Mouse (Mus musculus) neural tube, embryonic 14.5 days (tissue): ENCODE measurements around the gene Rnf44. TPM values are rescaled to one million over a fixed set of nuclear protein-coding genes. Genes with fewer than 3 reads are reported as not detected.

ENCODE experiments used
- ATAC-seq: fragments of 200-750 bp; cut with Nextera tagmentation; 2 replicates; pipeline ENCODE4 v1.8.0; 2017; ENCODE audit warnings: low read depth, mild to moderate bottlenecking, moderate TSS enrichment, moderate library complexity
- H3K27ac ChIP-seq: fragments of 300-500 bp; sonication (generic); 2 replicates; pipeline ENCODE4 v1.5.1; 2014; ENCODE audit warnings: low read depth, mild to moderate bottlenecking, control low read depth, low read length, moderate library complexity, mixed read lengths
- H3K27me3 ChIP-seq: fragments of 300-500 bp; sonication (generic); 2 replicates; pipeline ENCODE4 v1.6.1; 2014; ENCODE audit warnings: low read length; ENCODE audit not compliant: control insufficient read depth, insufficient read depth
- H3K36me3 ChIP-seq: fragments of 300-500 bp; sonication (generic); 2 replicates; pipeline ENCODE4 v1.6.1; 2014; ENCODE audit warnings: low read length, mixed read lengths; ENCODE audit not compliant: control insufficient read depth, insufficient read depth
- H3K4me1 ChIP-seq: fragments of 300-500 bp; sonication (generic); 2 replicates; pipeline ENCODE4 v1.6.1; 2014; ENCODE audit warnings: low read length; ENCODE audit not compliant: control insufficient read depth, insufficient read depth
- H3K4me2 ChIP-seq: fragments of 300-500 bp; sonication (generic); 2 replicates; pipeline ENCODE4 v1.6.1; 2014; ENCODE audit warnings: mild to moderate bottlenecking, low read depth, low read length, control low read depth
- H3K4me3 ChIP-seq: fragments of 300-500 bp; sonication (generic); 2 replicates; pipeline ENCODE4 v1.5.1; 2014; ENCODE audit warnings: low read depth, low read length, control low read depth, mixed read lengths
- H3K9ac ChIP-seq: fragments of 300-500 bp; sonication (generic); replicated peaks from 2 replicates; pipeline ENCODE4 v1.6.1; 2014; ENCODE audit warnings: low read depth, mild to moderate bottlenecking, control low read depth, low read length, mixed read lengths
- H3K9me3 ChIP-seq: fragments of 300-500 bp; sonication (generic); 2 replicates; pipeline ENCODE4 v1.6.1; 2016; ENCODE audit warnings: low read length; ENCODE audit not compliant: control insufficient read depth
- WGBS: fragments of 180-500 bp; shearing (Covaris S2); extraction: QIAGEN DNeasy Blood & Tissue Kit; methylation state at CpG from one replicate; pipeline ENCODE4 v1.1.7; 2014; 5-methylcytosine and 5-hydroxymethylcytosine counted together
- polyA plus RNA-seq: library from polyadenylated mRNA; unstranded; fragments of >200 nt; fragmentation: Nextera tagmentation; extraction: Ambion mirVana; gene quantifications from 2 replicates; pipeline ENCODE4 v1.2.1, GENCODE M21; 2014

Gene Rnf44
- polyA plus RNA-seq, 1 experiment from 2014 or later = 88.3 TPM

DNA sequence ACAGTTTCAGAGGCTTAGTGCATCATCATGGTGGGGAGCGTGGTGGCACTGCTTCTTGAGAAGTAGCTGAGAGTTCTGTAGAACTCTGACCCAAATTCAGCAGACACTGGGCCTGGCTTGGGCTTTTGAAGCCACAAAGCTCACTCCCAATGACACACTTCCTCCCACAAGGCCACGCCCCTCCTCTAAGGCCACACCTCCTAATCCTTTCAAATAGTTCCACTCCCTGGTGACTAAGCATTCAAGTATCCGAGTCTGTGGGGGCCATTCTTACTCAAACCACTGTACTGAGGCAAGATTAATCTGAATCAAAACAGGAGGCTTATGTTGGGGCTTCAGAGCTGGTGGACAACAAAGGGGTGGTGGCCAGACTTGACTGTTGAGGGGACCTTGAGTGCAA, 17.2 kb upstream of the Rnf44 start:
- Histone ChIP-seq H3K4me1 (no peaks in the 10 kb centered on the region), H3K9me3 (no peaks in the 10 kb centered on the region), H3K4me2 (no peak overlapping the region), H3K9ac (no peak overlapping the region), H3K36me3 (no peaks in the 10 kb centered on the region), H3K4me3 (no peak overlapping the region), H3K27ac (no peak overlapping the region), H3K27me3 (no peaks in the 10 kb centered on the region)
- ATAC-seq = no peak
- 84% methylated on average over 3 of the region's 3 CpGs for WGBS

GRCm38 (mm10) chr13:54704890-54705289, 11.2 kb upstream of the Rnf44 start:
- 54% methylated on average over 6 of the region's 6 CpGs for WGBS
- Histone ChIP-seq H3K27ac (no peak overlapping the region), H3K9ac (no peak overlapping the region), H3K9me3 (no peaks in the 10 kb centered on the region), H3K4me3 (no peak overlapping the region), H3K27me3 (no peaks in the 10 kb centered on the region), H3K4me1 (no peaks in the 10 kb centered on the region), H3K36me3 (no peaks in the 10 kb centered on the region), H3K4me2 (no peak overlapping the region)
- no peak for ATAC-seq

GRCm38 (mm10) chr13:54702507-54702906, 8.8 kb upstream of the Rnf44 start:
- Histone ChIP-seq H3K27me3 (no peaks in the 10 kb centered on the region), H3K4me2 (no peak overlapping the region), H3K27ac (no peak overlapping the region), H3K4me3 (no peak overlapping the region), H3K9ac (no peak overlapping the region), H3K9me3 (no peaks in the 10 kb centered on the region), H3K4me1 (no peaks in the 10 kb centered on the region), H3K36me3 (no peaks in the 10 kb centered on the region)
- no peak for ATAC-seq
- WGBS = 67% methylated on average over 7 of the region's 7 CpGs

DNA sequence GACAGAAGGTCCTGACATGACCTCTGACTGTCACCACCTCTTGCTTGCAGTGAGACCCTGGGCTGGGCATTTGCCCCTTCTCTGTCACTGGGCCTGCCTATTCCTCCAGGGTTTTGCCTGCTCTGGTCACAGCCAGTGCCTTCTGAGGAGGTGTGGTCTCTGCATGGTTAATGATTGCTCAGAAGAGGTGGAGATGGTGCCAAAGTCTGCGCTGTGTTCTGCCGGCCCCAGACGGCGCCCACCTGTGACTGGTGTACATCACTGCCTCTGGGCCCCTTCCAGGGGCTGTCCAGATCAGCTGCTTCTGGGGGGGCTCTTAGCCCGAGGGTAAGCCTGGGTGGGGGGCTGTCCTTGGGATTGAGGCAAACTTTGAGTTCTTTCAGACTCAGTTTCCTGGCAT, 7.5 kb upstream of the Rnf44 start, which contains the start of gene Cdhr2:
TSS of gene Cdhr2 (plus strand) at position 219 of the 400 bp plus-strand sequence.
- Histone ChIP-seq H3K27ac (no peak within 1 kb of the TSS), H3K4me3 (no peak within 1 kb of the TSS), H3K4me1 (no peaks in the 10 kb centered on the region), H3K4me2 (no peak within 1 kb of the TSS), H3K9me3 (no peaks in the 10 kb centered on the region), H3K9ac (no peak within 1 kb of the TSS), H3K27me3 (no peaks in the 10 kb centered on the region), H3K36me3 (no peaks in the 10 kb centered on the region)
- no peak for ATAC-seq
- 62% methylated on average over 5 of the region's 5 CpGs for WGBS

GRCm38 (mm10) chr13:54695479-54696230, 1.9 kb upstream of the Rnf44 start:
- ATAC-seq = no peak
- Histone ChIP-seq H3K4me2 (no peak overlapping the region), H3K4me1 (peaks cover 15% of the 10 kb centered on the region), H3K9ac (no peak overlapping the region), H3K27ac (no peak overlapping the region), H3K4me3 (no peak overlapping the region), H3K27me3 (no peaks in the 10 kb centered on the region), H3K9me3 (no peaks in the 10 kb centered on the region), H3K36me3 (no peaks in the 10 kb centered on the region)
- 91% methylated on average over 11 of the region's 11 CpGs for WGBS

GRCm38 (mm10) chr13:54694348-54695060, 797 bp upstream of the Rnf44 start:
- Histone ChIP-seq H3K27ac (peak overlapping the region; percentile 93), H3K9me3 (no peaks in the 10 kb centered on the region), H3K27me3 (no peaks in the 10 kb centered on the region), H3K9ac (peak overlapping the region; percentile 63), H3K4me3 (peak overlapping the region; percentile 95), H3K4me1 (peaks cover 15% of the 10 kb centered on the region), H3K36me3 (no peaks in the 10 kb centered on the region), H3K4me2 (peak overlapping the region; percentile 50)
- peak; percentile 79 for ATAC-seq
- 17% methylated on average over 26 of the region's 26 CpGs for WGBS

DNA sequence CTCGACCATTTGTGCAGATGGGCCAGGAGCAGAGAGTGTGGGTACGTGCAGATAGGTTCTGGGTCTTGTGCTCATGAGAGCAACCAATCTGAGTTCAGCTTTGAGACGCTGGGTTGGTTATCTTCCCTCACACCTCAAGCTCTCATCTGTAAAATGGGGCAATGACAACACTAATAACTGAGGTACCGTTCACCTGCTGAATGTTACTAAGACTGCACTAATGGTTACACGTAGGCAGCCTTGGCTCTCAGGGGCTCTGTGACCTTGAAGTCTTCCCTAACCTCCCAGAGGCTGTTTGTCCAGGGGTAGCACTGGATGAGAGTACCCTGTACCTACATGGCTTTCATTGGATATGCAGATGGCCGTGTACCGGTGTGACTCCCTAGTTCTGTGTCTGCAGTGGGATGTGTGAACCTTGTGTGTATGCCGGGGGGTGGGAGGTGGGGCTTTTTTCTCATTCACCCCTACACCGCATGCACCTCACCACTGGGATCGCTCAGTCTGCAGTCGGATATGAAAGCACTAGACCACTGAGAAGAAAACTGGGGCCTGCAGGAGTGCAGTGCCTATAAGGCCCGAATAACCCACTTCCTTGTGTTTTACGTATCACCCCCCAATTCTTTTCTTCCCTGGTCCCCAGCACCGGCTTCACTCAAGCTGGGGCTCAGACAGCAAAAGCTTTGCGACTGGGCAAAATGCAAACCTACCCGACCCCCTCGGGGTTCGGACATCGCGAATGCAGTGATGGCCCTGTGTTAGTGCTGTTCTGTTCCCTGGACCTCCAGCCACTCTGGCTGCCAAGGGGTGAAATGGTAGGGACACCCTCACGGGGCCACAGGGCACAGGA, 773 bp downstream of the Rnf44 start:
- Histone ChIP-seq H3K36me3 (no peaks in the 10 kb centered on the region), H3K4me1 (peaks cover 19% of the 10 kb centered on the region), H3K9me3 (no peaks in the 10 kb centered on the region), H3K4me3 (peak overlapping the region; percentile 95), H3K9ac (peak overlapping the region; percentile 92), H3K27me3 (no peaks in the 10 kb centered on the region), H3K4me2 (peak overlapping the region; percentile 95), H3K27ac (peak overlapping the region; percentile 93)
- ATAC-seq = no peak
- 15% methylated on average over 21 of the region's 21 CpGs for WGBS

DNA sequence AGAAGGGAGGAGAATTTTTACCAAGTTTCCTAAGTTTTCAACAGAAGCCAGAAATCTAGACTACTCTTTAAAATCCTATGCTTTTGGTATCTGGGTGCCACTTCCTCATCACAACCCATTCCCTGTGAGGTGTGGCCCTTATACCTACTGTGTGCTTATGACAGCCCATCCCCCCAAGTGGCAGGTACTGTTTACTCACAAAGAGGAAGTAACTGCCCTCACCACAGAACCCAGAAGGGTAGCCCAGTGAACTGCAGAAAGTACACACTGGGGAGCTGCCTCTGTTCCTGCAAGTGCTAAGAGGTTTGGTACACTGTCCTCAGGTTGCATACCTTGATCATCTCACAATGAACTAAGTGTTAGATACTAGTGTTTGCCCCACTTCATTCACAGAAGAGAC, 2.0 kb downstream of the Rnf44 start:
- no peak overlapping the region for H3K27ac ChIP-seq
- ATAC-seq = no peak
- peak overlapping the region; percentile 92; the same call in 1 of the 2 replicates for H3K9ac ChIP-seq
- no peaks in the 10 kb centered on the region for H3K9me3 ChIP-seq
- no peak overlapping the region for H3K4me3 ChIP-seq
- no peaks in the 10 kb centered on the region for H3K36me3 ChIP-seq
- H3K4me2 ChIP-seq = peak overlapping the region; percentile 95
- peaks cover 19% of the 10 kb centered on the region for H3K4me1 ChIP-seq
- H3K27me3 ChIP-seq = no peaks in the 10 kb centered on the region
